Mouse (Mus musculus): ENCODE results near the gene Gm17359. TPM values are rescaled to one million over a fixed set of nuclear protein-coding genes. Genes with fewer than 3 reads are reported as not detected.
"Not testable (repeated sequence)": the region's sequence is repeated elsewhere in the genome, so short reads cannot be mapped to it uniquely, and the experiment has no call there.

Gene Gm17359
- polyA plus RNA-seq, 1 experiment from 2014 or later, result 0.17 TPM

- H3K27ac ChIP-seq (ENCODE audit: low read depth, low read length), result peak overlapping the region; percentile 70
- DNase-seq (ENCODE audit: low spot score), result peak; percentile 92
- no peak overlapping the region for H3K9ac ChIP-seq (ENCODE audit: low read length)
Measured at GRCm38 (mm10) chr3:79440976-79441491, 104.6 kb downstream of the Gm17359 start.

DNA sequence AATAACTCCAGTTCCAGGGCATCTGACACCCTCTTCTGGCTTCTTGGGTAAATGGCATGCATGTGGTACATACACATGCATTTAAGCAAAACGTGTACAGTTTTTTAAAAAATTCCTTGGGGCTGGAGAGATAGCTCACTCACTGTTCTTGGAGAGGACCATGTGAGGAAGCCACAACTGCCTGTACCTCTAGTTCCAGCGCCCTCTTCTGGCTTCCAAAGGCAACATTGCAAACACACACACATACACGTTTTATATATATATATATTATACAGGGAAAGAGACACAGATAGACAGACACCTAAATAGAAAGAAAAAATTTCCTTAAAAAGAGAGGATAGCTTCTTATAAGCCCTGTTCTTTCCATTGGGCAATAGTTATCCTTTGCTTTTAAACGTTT lies 107.4 kb downstream of the Gm17359 start:
- H3K36me3 ChIP-seq (ENCODE audit: control insufficient read depth, insufficient read depth, low read length), result no peaks in the 10 kb centered on the region
- DNase-seq (ENCODE audit: low spot score) (no peak), ATAC-seq (no peak)
- 70% methylated on average over 4 of the region's 4 CpGs for WGBS
- H3K4me2 ChIP-seq (ENCODE audit: low read length), result no peak overlapping the region
- H3K27me3 ChIP-seq (replicated peaks; ENCODE audit: control insufficient read depth, insufficient read depth, low read length), result no peaks in the 10 kb centered on the region
- H3K9me3 ChIP-seq (replicated peaks; ENCODE audit: control insufficient read depth, low read length), result no peaks in the 10 kb centered on the region
- H3K4me1 ChIP-seq (ENCODE audit: control insufficient read depth, insufficient read depth, low read length), result no peaks in the 10 kb centered on the region
- H3K4me3 ChIP-seq (ENCODE audit: low read depth, low read length), result no peak overlapping the region
- H3K27ac ChIP-seq (ENCODE audit: low read depth, low read length), result no peak overlapping the region
- no peak overlapping the region for H3K9ac ChIP-seq (ENCODE audit: low read length)

More at GRCm38 (mm10) chr3:79440976-79441491, 104.6 kb downstream of the Gm17359 start:
- ATAC-seq, result peak; percentile 95
- Histone ChIP-seq H3K9me3 (replicated peaks; ENCODE audit: control insufficient read depth, low read length) (no peaks in the 10 kb centered on the region), H3K4me1 (ENCODE audit: control insufficient read depth, insufficient read depth, low read length) (no peaks in the 10 kb centered on the region), H3K36me3 (ENCODE audit: control insufficient read depth, insufficient read depth, low read length) (no peaks in the 10 kb centered on the region), H3K4me3 (ENCODE audit: low read depth, low read length) (no peak overlapping the region), H3K4me2 (ENCODE audit: low read length) (no peak overlapping the region), H3K27me3 (replicated peaks; ENCODE audit: control insufficient read depth, insufficient read depth, low read length) (no peaks in the 10 kb centered on the region)
- 43% methylated on average over 12 of the region's 12 CpGs for WGBS

GRCm38 (mm10) chr3:79445041-79445440 lies 108.6 kb downstream of the Gm17359 start:
- H3K36me3 ChIP-seq (ENCODE audit: control insufficient read depth, insufficient read depth, low read length), result no peaks in the 10 kb centered on the region
- H3K4me3 ChIP-seq (ENCODE audit: low read depth, low read length), result no peak overlapping the region
- WGBS, result 84% methylated on average over 8 of the region's 8 CpGs
- no peak overlapping the region for H3K4me2 ChIP-seq (ENCODE audit: low read length)
- ATAC-seq (no peak), DNase-seq (ENCODE audit: low spot score) (no peak)
- H3K27me3 ChIP-seq (replicated peaks; ENCODE audit: control insufficient read depth, insufficient read depth, low read length), result no peaks in the 10 kb centered on the region
- H3K27ac ChIP-seq (ENCODE audit: low read depth, low read length), result no peak overlapping the region
- no peaks in the 10 kb centered on the region for H3K9me3 ChIP-seq (replicated peaks; ENCODE audit: control insufficient read depth, low read length)
- H3K9ac ChIP-seq (ENCODE audit: low read length), result no peak overlapping the region
- no peaks in the 10 kb centered on the region for H3K4me1 ChIP-seq (ENCODE audit: control insufficient read depth, insufficient read depth, low read length)

GRCm38 (mm10) chr3:79446124-79446523 lies 109.7 kb downstream of the Gm17359 start:
- no peak overlapping the region for H3K9ac ChIP-seq (ENCODE audit: low read length)
- H3K4me1 ChIP-seq (ENCODE audit: control insufficient read depth, insufficient read depth, low read length), result no peaks in the 10 kb centered on the region
- WGBS, result 94% methylated on average over 4 of the region's 4 CpGs
- no peak overlapping the region for H3K27ac ChIP-seq (ENCODE audit: low read depth, low read length)
- no peaks in the 10 kb centered on the region for H3K36me3 ChIP-seq (ENCODE audit: control insufficient read depth, insufficient read depth, low read length)
- no peak overlapping the region for H3K4me2 ChIP-seq (ENCODE audit: low read length)
- H3K27me3 ChIP-seq (replicated peaks; ENCODE audit: control insufficient read depth, insufficient read depth, low read length), result no peaks in the 10 kb centered on the region
- no peak overlapping the region for H3K4me3 ChIP-seq (ENCODE audit: low read depth, low read length)
- H3K9me3 ChIP-seq (replicated peaks; ENCODE audit: control insufficient read depth, low read length), result no peaks in the 10 kb centered on the region
- no peak for DNase-seq (ENCODE audit: low spot score)
- ATAC-seq, result no peak

DNA sequence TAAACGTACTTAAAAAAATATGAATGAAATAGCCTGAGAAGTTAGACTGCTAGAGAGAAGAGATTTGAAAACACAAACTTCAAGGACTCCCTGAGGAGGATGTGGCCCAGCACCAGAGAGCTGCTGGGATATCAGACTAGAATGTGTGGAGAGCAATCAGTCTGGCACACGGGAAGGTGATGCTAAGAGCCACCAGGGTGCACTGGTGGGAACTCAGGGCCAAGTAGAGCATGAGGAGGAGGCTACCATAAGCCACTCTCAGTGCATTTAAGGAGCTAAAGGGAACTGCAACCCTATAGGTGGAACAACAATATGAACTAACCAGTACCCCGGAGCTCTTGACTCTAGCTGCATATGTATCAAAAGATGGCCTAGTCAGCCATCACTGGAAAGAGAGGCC lies 110.2 kb downstream of the Gm17359 start:
- not testable (repeated sequence) for H3K4me1 ChIP-seq (ENCODE audit: control insufficient read depth, insufficient read depth, low read length); H3K9me3 ChIP-seq (replicated peaks; ENCODE audit: control insufficient read depth, low read length); ATAC-seq; H3K4me2 ChIP-seq (ENCODE audit: low read length); H3K36me3 ChIP-seq (ENCODE audit: control insufficient read depth, insufficient read depth, low read length); H3K9ac ChIP-seq (ENCODE audit: low read length); H3K27ac ChIP-seq (ENCODE audit: low read depth, low read length); H3K4me3 ChIP-seq (ENCODE audit: low read depth, low read length); H3K27me3 ChIP-seq (replicated peaks; ENCODE audit: control insufficient read depth, insufficient read depth, low read length); DNase-seq (ENCODE audit: low spot score)
- WGBS, result 91% methylated on average over 3 of the region's 3 CpGs

DNA sequence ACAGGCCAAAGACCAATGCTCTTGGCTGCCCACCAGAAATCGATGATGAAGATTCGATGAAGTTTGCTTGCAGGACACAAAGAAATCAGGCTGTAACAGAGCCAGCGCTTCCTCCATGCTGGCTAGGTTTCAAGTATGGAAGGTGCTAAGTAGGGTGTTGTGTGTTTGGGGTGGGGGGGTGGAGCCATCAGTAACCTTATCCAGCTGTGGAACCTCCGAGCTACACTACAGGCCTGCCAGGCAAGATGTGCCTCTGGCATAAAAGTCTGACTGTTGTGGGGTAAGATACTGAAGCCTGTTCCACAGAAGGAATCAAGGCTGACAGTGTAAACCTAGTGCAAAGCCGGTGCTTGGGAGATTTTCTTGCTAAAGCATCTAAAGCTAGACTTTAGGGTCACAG lies 112.0 kb downstream of the Gm17359 start:
- H3K4me2 ChIP-seq (ENCODE audit: low read length), result no peak overlapping the region
- no peak overlapping the region for H3K4me3 ChIP-seq (ENCODE audit: low read depth, low read length)
- H3K9ac ChIP-seq (ENCODE audit: low read length), result no peak overlapping the region
- DNase-seq (ENCODE audit: low spot score) (no peak), ATAC-seq (no peak)
- H3K36me3 ChIP-seq (ENCODE audit: control insufficient read depth, insufficient read depth, low read length), result no peaks in the 10 kb centered on the region
- H3K9me3 ChIP-seq (replicated peaks; ENCODE audit: control insufficient read depth, low read length), result no peaks in the 10 kb centered on the region
- WGBS, result 85% methylated on average over 5 of the region's 5 CpGs
- no peak overlapping the region for H3K27ac ChIP-seq (ENCODE audit: low read depth, low read length)
- no peaks in the 10 kb centered on the region for H3K27me3 ChIP-seq (replicated peaks; ENCODE audit: control insufficient read depth, insufficient read depth, low read length)
- no peaks in the 10 kb centered on the region for H3K4me1 ChIP-seq (ENCODE audit: control insufficient read depth, insufficient read depth, low read length)

GRCm38 (mm10) chr3:79449361-79449760 lies 112.9 kb downstream of the Gm17359 start:
- no peak overlapping the region for H3K4me2 ChIP-seq (ENCODE audit: low read length)
- H3K9ac ChIP-seq (ENCODE audit: low read length), result no peak overlapping the region
- DNase-seq (ENCODE audit: low spot score) (no peak), ATAC-seq (no peak)
- H3K4me1 ChIP-seq (ENCODE audit: control insufficient read depth, insufficient read depth, low read length), result no peaks in the 10 kb centered on the region
- no peaks in the 10 kb centered on the region for H3K27me3 ChIP-seq (replicated peaks; ENCODE audit: control insufficient read depth, insufficient read depth, low read length)
- WGBS, result 88% methylated on average over 7 of the region's 7 CpGs
- no peaks in the 10 kb centered on the region for H3K9me3 ChIP-seq (replicated peaks; ENCODE audit: control insufficient read depth, low read length)
- no peak overlapping the region for H3K4me3 ChIP-seq (ENCODE audit: low read depth, low read length)
- no peaks in the 10 kb centered on the region for H3K36me3 ChIP-seq (ENCODE audit: control insufficient read depth, insufficient read depth, low read length)
- no peak overlapping the region for H3K27ac ChIP-seq (ENCODE audit: low read depth, low read length)

DNA sequence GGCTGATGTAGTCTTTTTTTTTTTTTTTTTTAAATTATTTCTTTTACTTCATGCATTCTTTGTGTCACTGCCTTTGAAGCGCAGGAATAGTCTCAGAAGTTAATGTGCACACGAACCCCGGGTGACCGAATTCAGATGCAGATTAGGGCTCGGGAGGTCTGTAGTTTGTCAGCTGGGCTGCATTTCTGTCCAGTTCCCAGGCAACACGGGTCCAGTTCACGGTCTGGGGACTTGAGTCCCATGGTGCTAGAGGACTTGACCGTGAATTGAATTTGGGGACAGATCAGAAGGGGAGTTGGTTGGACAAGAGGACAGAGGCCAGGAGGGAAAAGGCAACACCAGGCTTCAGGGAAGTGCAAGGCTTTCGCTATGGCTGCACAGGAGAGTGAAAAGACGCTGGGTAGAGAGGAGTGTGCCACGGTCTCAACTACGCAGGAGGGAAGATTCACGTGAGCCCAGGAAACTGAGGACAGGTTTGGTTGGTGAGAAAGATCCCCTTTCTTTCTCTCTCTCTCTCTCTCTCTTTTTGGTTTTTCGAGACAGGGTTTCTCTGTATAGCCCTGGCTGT lies 116.3 kb downstream of the Gm17359 start:
- 0 out of 2 replicates have a peak, but pooled peaks cover 10% of the 10 kb centered on the region for H3K36me3 ChIP-seq (ENCODE audit: control insufficient read depth, insufficient read depth, low read length)
- H3K9me3 ChIP-seq (replicated peaks; ENCODE audit: control insufficient read depth, low read length), result no peaks in the 10 kb centered on the region
- H3K4me3 ChIP-seq (ENCODE audit: low read depth, low read length), result no peak overlapping the region
- no peaks in the 10 kb centered on the region for H3K4me1 ChIP-seq (ENCODE audit: control insufficient read depth, insufficient read depth, low read length)
- H3K27me3 ChIP-seq (replicated peaks; ENCODE audit: control insufficient read depth, insufficient read depth, low read length), result no peaks in the 10 kb centered on the region
- DNase-seq (ENCODE audit: low spot score) (peak; percentile 63), ATAC-seq (peak; percentile 74)
- 32% methylated on average over 14 of the region's 14 CpGs for WGBS
- no peak overlapping the region for H3K9ac ChIP-seq (ENCODE audit: low read length)
- no peak overlapping the region for H3K4me2 ChIP-seq (ENCODE audit: low read length)
- H3K27ac ChIP-seq (ENCODE audit: low read depth, low read length), result no peak overlapping the region

DNA sequence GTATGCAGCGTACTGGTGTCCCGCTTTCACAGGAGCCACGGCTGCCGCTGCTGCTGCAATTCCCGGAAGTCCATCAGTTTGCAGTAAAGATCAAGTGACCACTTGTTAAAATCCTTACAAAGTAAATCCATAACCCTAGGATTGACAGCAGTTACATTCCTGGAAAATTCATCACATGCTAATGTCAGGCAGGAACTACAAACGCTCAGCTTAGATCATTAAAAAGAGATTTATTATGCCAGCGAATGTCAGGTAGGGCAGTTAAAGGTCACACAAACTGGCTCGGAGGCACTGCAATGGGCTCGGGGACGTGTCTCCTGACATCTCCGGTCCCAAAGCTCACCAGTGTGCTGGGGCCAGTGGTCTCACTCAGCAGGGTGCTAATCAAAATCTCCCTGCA lies 119.3 kb downstream of the Gm17359 start:
- Histone ChIP-seq H3K4me2 (ENCODE audit: low read length) (no peak overlapping the region), H3K4me3 (ENCODE audit: low read depth, low read length) (no peak overlapping the region), H3K27ac (ENCODE audit: low read depth, low read length) (no peak overlapping the region), H3K4me1 (ENCODE audit: control insufficient read depth, insufficient read depth, low read length) (no peaks in the 10 kb centered on the region), H3K9ac (ENCODE audit: low read length) (no peak overlapping the region), H3K27me3 (replicated peaks; ENCODE audit: control insufficient read depth, insufficient read depth, low read length) (no peaks in the 10 kb centered on the region), H3K36me3 (ENCODE audit: control insufficient read depth, insufficient read depth, low read length) (peaks cover 30% of the 10 kb centered on the region), H3K9me3 (replicated peaks; ENCODE audit: control insufficient read depth, low read length) (no peaks in the 10 kb centered on the region)
- ATAC-seq, result no peak
- no peak for DNase-seq (ENCODE audit: low spot score)
- WGBS, result 86% methylated on average over 11 of the region's 11 CpGs
